Mouse (Mus musculus) embryo, embryonic 10.5 days (tissue): ENCODE data around the gene Cd5.

Experiments used
- DNase-seq: peaks from one replicate; pipeline ENCODE4 v3.0.0-alpha.2; 2015; ENCODE audit warnings: low spot score

Cd5 gene

DNA sequence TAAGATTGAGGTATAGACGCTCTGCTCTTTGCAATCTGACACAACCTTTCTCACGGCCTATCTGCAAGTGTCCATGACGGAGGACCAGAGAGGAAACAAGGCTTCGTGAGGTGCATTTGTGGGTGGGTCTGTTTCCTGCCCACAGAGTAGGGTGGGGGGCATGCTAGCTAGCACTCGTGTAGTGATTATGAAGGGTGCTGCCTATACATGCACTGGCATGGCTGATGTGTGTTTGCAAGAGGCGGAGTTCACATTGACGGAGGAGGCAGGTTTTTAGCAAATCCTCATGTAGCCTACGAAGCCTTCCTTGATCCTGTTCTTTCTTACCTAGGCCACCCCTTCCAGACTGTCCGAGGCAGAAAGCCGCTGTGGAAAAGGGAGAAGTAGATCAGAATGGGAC lies 8.9 kb downstream of the Cd5 start:
- DNase-seq: no peak

DNA sequence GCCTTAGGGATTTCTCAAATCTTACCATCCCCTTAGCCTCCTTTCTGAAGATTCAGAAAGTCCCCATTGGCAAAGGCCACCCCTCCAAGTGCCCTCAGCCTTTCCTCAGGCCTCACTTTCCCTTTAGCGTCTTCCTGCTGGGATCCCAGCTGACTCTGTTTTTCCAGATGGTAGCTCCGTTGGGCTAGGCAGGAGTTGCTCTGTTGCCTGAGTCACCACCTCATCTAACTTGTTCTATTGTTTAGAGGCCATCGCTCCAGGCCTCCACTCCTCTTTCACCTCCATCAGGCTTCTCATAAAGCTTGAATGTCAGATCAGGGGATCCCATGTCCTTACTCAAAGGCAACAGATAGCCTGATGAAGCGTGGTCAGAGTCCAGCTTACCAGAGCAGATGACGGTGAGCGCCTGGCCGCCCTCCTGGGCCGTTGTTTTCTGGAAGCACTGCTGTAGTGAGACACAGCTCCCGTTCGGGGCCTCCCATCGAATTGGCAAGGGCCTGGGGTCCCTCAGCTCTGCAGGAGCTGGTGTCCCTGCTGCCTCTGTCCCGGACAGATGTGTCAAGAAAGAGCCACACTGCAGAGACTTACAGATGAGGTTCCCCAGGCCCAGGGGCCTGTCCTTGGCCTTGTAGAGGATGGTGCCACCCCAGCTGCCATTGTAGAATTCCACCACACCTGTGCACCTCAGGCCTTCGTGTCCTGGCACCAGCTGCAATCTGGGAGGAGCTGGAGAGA lies 14.0 kb downstream of the Cd5 start:
- DNase-seq: no peak

DNA sequence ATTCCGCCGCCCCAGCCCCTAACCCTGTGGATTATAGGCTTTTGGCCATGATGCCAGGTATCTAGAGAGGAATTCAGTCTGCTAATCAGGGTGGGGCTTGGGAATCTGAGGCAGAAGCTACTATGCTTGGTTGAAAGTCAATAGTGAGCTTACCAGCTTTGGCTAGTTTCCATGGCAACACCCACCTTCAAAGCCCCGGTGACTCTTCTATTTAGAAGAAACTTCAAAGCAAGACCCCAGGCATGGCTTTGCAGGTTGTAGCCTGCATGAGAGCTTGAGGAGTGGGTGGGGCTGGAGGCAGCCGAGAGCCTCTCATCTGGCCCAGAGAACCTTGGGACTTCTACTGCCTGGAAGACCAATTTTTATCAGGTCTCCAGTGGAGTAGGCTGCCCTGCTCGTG lies 15.2 kb downstream of the Cd5 start:
- DNase-seq: peak; percentile 43

DNA sequence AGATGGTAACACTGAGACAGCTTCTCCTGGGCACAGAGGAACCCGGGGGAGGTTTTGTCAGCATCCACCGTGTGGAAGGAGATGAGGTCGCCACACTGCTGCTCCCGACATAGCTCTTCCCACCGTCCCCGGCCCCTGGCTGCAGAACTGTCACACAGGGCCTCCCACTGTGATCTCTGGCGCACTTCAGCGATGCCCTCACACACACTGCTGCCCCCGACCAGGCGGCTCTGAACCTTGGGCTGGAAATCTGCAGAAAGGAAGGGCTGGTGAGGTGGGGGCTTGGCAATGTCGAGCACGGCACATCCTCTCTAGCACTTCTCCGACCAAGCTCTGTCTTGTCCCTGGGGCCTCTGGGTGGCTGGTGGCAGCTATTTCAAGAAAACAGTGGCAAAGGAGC lies 15.7 kb downstream of the Cd5 start:
- DNase-seq: no peak

DNA sequence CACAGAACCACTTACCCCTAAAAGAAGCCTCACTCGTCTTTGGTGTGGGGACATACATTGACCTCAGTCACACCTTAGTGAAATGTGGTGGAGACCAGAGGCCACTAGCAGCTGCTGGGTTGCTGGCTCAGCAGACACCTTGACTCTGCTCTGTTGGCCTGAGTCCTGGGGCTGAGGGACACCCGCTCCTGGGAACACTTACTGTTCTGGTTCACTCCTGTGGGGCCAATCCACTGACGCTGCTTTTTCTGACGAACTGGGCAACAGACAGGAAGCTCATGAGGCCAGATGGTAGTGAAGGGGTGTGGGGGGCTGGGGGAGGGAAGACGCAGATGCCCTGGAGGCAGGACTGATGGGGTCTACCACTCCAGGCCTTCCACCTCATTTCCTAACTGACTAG lies 17.7 kb downstream of the Cd5 start:
- DNase-seq: no peak

DNA sequence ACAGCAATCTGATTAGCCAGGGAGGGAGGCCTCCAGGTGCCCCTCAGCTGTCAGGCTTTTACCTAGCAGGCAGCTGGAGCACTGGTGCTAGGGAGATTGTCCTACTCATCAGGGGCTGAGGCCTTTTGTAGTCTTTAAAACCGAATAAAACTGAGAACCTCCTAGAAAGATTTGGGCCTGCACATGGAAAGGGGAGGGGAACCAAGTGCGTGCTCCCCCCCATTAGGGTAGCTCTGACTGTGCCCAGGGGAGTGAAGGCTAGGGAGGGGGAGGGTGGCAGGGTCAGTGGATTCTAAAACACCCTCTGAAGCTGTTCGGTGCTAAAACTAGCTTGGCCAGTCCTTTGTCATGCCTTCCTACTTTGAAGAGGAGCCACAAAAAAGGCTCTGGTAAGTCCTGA lies 18.3 kb downstream of the Cd5 start:
- DNase-seq: no peak

DNA sequence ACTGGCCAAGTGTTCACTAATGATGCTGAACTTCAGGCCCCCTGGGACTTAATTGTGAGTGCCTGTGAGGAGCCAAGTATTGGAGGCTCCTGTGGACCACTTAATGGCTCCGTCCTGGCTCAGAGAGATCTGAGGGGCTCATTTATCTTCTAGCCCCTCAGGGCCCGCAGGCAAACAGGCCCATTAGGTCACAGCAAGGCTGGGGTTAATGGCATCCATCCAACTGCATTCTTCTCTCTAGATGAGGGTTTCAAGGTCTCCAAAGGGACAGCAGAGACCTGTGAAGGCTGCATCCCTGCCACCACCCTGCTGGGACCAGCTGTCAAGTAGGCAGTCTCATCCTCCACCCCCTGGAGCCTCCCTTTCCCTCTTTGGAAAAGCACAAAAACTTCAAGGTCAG lies 19.1 kb downstream of the Cd5 start:
- DNase-seq: peak; percentile 28

DNA sequence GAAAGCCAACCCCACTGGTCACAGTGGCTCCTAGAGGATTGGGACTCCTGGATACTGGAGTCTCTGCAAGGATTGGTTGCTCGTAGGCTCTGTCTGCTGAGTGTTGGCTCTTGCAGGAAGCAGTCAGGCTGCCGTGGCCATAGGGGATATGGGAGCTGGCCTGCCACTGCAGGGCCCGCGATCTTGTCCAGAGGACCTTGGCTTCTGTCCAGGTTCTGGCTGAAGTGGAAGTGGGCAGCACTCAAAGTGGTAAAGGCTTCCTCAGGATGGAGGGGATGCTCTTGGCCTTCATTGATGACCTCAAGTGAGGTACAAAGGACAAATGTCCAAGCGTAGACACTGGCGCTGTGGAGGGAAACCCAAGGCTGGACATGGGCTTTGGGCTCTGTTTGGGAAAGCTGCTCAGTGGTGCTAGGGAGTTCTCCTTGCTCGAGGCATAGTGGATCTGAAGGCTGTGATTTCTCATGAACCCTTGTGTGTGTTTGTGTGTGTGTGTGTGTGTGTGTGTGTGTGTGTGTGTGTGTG lies 20.5 kb downstream of the Cd5 start:
- no peak for DNase-seq

DNA sequence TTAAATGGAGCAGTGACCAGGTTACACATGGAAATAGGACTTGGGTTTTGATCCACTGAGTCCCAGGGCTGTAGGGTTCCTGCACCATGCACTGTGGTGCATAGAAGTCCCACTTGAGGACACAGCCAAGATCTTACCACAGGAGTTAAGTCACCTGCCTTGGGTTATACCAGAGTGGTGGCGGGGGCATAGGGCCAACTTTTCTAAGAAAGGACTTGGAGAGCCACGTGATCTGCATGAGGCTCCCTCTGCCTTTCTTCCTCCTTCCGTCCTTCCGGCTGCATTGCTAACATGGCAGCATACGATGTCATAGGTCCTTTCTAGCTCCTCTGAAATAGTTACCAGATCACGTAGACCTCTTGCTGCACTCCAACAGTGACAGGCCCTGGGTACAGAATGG lies 23.3 kb downstream of the Cd5 start:
- DNase-seq: no peak

DNA sequence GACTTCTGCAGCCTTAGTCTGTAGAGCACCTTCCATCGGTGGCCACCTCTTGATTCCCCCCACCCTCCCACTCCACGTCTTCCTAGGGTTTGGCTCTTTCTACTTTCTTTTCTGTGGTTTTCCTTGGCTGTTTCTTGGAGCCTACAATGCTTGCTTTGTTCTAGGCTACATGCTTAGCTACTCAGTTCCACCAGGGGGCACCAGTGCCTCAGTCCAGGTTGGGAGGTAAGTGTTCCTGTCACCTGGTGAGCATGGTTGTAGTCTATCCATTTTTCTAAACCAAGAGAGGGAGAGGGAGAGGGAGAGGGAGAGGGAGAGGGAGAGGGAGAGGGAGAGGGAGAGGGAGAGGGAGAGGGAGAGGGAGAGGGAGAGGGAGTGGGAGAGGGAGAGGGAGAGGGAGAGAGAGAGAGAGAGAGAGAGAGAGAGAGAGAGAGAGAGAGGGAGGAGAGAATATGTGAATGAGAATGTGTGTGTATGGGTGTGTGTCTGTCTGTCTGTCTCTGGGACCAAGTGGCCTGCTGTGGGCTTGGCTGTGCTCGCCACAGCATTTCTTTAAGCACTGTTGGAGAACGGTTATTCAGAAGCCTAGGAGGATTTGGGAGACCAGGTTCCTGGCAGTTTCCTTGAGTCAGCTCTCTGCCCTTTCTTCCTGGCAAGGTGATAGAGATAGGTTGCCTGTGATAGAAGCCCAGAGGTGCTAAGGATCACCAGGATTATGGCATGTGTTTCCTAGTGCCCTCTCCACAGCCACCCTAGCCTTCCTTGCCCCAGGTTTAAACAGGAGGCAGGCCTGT lies 23.9 kb downstream of the Cd5 start:
- DNase-seq: peak; percentile 83

DNA sequence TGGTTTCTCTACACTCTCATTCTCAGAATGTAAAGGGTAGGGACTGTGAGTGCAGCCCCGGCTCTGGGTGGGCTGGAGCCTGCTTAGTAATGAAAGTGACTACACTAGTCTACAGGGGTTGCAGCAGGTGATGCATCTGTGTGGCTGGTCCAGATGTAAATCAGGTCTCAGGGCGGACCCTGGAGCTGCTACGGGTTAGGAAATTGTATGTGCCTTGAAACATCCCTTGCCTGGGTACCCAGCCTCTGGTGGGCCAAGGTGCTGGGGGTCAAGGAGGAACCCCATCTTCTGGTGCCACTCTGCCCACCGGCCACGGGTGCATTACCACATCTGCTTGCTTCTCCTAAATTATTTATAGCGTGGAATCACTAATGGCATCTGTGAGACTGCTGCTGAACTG lies 24.6 kb downstream of the Cd5 start:
- DNase-seq: no peak

DNA sequence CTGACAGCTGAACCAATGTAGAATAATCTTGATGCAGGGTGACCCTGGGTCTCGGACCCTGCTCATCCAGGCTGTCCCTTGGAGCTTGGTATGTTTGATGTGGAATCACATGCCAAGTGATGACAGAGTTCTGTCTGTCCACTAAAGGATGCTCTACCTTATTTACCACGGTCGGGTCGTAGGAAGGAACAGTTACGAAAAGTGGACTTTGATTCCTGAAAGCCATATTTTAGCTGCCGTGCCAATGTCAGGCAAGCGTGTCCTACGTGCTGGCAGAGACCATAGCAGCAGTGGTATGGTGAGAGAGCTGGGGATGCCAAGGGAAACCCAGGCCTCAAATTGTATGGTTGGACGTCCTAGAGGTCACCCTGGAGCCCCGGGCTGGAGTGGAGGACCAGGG lies 25.3 kb downstream of the Cd5 start:
- DNase-seq: no peak

DNA sequence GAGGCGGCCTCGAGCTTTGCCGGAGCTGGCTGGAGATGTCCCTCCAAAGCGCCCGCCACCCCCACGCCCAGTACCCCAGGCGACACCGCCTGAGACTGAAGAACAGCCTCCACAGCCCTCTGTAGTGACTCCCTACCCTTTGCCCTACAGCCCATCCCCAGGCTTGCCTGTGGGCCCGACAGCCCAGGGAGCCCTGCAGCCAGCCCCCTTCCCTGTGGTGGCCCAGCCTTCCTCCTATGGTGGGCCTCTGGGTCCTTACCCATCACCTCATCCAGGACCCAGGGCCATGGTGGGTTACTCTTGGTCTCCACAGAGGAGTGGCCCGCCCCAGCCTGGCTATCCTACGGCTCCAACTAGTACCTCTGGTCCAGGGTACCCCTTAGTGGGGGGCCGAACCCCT lies 26.2 kb downstream of the Cd5 start:
- DNase-seq: no peak

DNA sequence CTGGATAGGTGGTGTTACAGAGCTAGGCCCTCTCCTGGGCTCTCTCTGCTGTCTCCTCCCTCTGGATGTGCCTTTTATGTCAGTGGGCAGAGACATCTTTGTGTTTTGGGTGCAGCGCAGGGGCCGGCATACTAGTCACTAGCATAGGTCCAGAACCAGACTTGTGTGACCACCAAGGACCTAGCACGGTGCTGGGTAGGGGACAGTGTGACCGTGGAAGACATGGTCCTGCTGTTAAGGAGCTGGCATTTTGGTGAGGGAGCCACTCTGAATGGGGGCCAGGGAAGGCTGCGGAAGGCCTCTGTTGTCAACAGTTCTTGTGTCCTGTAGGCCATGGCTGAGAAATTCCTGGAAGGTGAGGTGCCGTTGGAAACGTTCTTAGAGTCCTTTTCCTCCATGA lies 26.6 kb downstream of the Cd5 start:
- DNase-seq: no peak

DNA sequence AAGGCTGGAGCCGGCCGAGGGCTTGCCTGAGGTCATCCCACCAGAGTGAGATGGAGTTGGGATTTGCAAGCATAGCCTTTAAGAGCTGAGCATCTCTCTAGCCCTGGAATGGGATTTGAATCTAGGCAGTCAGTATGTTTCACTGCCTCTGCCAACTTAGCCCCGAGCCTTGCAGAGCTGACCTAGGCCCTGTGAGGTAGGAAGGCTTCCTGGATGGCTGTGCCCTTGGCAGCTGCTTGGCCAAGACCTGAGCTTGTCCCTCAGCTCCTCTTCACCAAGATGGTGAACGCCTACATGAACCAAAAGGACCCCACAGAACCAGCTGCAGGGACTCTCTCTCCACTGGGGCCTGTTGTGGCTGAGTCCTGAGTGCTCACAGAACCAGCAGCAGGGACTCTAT lies 28.1 kb downstream of the Cd5 start:
- DNase-seq: no peak

DNA sequence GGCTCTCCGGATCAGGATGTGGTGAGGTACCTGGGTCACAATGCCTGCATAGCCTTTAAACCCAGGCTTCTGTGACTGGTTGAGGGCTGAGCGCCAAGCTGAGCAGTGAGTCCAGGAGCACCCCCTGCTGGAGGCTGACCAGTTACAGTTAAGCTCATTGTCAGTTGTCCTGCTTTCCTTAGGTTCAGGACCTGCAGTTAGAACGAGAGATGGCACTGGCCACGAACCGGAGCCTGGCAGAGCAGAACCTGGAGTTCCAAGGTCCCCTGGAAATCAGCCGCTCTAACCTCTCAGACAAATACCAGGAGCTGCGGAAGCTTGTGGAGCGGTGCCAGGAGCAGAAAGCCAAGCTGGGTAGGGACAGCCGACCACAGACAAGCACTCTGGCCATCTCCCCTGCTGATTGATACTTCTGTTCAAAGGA lies 28.7 kb downstream of the Cd5 start:
- DNase-seq: peak; percentile 62

DNA sequence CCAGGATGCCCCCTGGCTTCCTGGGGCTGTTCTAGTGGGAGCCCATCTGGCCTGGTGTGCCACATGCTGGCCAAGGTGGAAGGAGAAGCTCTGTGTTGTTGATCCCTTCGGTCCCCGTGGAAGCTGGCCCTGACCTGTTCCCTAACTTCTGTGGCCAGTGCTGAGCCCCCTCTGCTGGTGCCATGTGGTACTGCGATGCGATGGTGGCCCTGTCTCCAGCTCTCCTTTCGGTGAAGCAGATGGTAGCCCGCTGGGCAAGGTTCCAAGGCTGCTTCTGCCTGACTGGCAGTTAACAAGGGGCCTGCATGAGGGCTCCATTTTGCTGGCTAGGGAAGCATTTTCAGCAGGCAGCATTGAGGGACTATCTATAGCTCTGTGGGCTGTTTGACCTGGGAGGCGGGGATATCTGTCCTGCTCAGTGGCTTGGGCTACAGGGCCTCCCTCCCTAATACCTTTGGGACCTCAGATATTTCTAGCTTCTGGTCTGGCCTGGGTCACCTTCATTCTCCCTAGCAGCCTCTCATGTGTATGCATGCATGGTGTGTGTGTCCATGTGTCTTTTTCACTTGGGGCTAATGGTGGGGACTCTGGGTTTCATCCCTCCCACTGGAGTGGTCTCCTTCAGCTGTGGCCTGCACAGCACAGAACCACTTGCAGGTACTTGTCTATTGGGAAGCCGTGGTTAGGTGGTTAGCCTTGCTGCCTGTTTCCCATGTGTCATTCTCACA lies 29.3 kb downstream of the Cd5 start:
- peak; percentile 92 for DNase-seq

DNA sequence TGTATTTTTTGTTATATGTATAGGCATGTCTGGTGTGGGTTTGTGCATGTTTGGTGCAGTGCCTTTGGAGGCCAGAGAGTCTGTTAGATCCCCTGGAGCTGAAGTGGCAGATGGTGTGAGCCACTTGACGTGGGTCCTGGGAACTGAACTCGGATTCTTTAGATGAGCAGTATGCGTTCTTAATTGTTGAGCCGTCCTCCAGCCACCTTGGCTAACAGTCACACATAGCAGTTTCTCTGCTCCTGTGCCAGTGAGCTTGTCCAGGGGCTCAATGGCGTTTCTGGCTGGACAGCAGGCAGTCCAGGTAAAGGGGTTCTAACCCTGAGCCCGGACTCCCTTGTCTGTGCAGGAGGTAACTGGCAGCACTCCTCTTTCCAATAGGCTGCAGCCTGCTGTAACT lies 29.9 kb downstream of the Cd5 start:
- no peak for DNase-seq

DNA sequence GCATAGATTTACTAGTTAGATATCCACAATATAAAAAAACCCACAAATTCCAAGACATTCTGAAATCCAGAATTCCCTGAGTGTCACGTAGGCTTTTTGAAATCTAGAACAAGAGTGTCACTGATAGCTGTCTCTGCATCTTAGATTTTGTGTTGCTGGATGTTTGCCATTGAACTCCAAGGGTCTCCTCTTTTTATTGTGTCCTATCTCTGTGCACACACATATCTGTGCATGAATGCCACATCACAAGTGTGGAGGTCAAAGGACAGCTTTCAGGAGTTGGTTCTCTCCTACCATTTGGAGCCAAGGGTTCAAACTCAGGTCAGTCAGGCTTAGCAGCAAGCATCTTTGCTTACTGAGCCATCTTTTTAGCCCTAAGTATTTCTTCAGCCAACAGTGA lies 30.9 kb downstream of the Cd5 start:
- no peak for DNase-seq

DNA sequence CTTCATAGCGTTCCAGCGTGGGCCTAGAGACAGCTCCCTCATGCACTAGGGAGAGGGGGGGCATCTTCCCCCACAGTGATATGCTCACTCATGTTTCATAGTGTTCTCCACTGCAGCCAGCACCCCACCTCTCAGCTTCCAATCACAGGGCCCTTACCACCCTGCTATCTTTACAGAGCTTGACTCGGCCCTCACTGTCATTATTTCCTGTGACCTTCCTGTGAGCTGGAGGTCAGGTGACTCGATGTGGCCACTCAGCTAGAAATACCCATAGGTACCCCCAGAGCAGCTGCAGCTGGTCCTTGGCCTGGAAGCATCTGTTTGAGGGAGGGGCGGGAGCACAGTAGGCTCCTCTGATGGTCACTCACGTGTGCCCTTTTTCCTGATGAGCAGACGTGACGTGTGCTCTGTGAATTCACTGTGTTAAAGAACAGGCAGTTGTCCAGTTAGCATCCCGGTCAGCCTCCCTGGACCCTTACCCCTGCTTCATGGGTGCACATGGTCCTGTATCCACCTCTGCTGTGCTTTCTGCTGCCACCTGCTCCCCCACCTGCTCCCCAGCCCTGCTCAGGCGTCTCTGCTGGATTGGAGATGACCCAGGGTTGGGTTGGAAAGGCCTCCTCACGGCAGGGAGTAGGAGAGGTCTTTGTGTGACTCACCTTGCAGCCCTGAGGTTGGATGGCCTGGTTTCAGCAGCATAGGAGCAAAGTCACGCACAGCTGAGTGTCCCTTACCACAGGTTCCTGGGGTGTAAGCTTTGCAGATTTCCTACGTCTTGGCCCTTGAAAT lies 31.5 kb downstream of the Cd5 start:
- DNase-seq: no peak

DNA sequence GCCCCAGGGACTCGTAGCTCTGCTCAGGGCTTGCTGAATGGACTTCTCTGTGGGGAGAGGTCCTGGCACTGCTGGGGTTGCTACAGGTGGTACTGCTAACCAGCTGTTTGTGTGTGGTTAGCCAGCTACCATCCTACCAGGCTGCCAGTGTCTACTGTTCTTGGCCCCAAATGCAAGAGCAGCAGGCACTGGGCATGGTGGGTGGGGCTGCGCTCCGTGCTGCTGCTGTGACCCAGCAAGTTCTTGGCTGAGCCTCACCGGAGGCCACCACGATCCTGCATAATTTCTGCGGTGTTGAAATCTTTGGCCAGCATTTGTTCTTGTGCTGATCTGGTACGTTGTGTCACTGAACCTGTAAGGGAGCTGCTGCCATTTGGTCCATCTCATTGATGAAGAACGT lies 35.3 kb downstream of the Cd5 start:
- no peak for DNase-seq

DNA sequence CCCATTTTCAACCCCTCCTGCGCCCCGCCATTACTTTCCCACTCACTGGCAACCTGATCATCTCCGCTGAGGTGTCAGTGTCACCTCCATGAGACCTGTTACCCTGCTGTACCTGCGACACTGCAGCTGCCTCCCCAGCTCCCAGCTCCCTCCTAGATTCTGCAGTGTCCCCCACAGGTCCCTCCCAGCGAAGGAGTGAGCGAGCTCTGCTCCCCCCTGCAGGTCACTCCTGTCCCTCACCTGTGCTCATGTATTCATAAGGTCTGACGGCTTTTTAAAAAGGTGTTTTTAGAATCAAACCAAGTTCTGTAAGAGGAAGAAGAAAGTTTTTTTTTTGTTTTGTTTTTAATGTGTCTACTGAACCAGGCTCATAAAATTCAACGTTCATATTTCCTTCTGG lies 36.7 kb downstream of the Cd5 start:
- no peak for DNase-seq
